Mouse (Mus musculus): ENCODE results near the gene Ube3c. TPM values are rescaled to one million over a fixed set of nuclear protein-coding genes. Genes with fewer than 3 reads are reported as not detected.
"Not testable (repeated sequence)": the region's sequence is repeated elsewhere in the genome, so short reads cannot be mapped to it uniquely, and the experiment has no call there.

The Ube3c gene
- polyA plus RNA-seq (2015; fragmentation: Nextera tagmentation; extraction: Ambion mirVana): 4.3 and 4.7 TPM in 2 replicates

DNA sequence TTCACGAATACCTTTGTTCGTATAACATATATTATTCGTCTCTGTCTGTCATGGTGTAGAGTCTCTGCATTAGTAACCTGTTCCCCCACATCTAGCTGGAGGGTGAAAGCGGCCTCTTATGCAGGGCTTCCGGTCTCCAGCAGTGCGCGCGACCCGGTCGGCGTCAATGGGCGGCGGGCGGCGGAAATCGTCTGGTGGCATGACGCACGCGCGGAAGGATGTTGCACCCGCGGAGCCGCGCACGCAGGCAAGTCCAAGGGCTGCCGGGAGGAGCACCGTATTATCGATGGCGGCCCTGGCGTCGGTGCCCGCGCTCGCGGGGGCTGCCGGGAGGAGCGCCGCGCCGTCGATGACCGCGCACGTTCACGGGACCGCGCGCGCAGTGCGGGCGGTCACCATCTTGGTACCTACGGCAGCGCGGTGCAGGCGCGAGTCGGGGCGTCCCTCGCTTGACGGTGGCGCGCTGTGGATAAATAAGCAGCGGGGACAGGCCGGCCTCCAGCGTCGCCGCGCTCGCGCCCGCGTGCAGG lies at the start of gene Ube3c:
TSS of gene Ube3c (plus strand) at position 395 of the 530 bp plus-strand sequence.
- ATAC-seq (ENCODE audit: low read depth): peak; percentile 96

DNA sequence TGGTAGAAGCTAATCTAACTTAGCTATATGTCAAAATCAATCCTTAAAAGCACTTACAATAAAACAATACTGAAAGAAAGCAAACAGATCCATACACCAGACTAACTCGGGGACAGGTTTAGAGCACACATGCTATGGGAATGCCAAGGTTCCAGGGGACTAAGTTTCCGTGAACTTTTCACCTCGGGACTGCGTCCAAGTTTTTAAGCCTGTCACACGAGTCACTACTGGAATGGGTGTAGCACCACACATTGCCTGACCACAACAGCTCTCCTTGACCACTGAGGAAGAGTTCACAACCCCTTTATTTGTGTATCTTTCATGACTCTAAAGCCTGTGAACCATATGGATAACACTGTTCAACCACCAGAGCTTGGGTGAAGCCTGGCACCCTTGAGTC lies 8.9 kb upstream of the Ube3c start:
- no peak overlapping the region for H3K4me3 ChIP-seq (ENCODE audit: low read depth, low read length)
- 68% methylated on average over 5 of the region's 5 CpGs for WGBS (ENCODE audit: insufficient replicate concordance)

More for the DNA sequence above, at the start of gene Ube3c:
- peaks cover 11% of the 10 kb centered on the region for H3K4me1 ChIP-seq (ENCODE audit: control insufficient read depth, low read depth, low read length)
- WGBS (ENCODE audit: insufficient replicate concordance): under 1% methylated on average over 54 of the region's 72 CpGs
- peak within 1 kb of the TSS; percentile 92 for H3K4me3 ChIP-seq (ENCODE audit: low read depth, low read length)
- peak within 1 kb of the TSS; percentile 98 for H3K4me2 ChIP-seq (ENCODE audit: low read depth, low read length)
- no peaks in the 10 kb centered on the region for H3K9me3 ChIP-seq (replicated peaks; ENCODE audit: control insufficient read depth, low read length)
- H3K36me3 ChIP-seq (ENCODE audit: control insufficient read depth, insufficient read depth): peaks cover 5% of the 10 kb centered on the region
- peak within 1 kb of the TSS; percentile 95 for H3K27ac ChIP-seq (ENCODE audit: low read length)
- H3K27me3 ChIP-seq (ENCODE audit: control insufficient read depth, insufficient read depth, low read depth, low read length): no peaks in the 10 kb centered on the region
- peak within 1 kb of the TSS; percentile 88 for H3K9ac ChIP-seq (ENCODE audit: low read depth, low read length)

DNA sequence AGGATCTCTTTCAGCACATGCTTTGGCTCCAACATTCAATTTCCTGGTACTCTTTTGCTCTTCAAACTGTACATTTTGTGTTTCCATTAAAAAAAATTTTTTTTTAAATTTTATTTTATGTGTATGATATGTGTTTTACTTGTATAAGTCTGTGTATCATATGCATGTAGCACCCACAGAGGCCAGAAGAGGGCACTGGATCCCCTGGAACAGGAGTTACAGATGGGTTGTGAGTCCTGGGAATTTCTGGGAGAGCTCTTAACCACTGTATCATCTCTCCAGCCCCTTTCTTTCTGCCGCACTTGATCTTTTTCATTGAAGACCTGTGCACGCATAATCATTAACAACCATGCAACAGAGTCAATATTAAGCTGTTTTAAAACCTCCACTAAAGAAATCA lies 8.4 kb upstream of the Ube3c start:
- Histone ChIP-seq H3K27me3 (ENCODE audit: control insufficient read depth, insufficient read depth, low read depth, low read length) (no peaks in the 10 kb centered on the region), H3K4me2 (ENCODE audit: low read depth, low read length) (no peak overlapping the region), H3K9ac (ENCODE audit: low read depth, low read length) (no peak overlapping the region), H3K27ac (ENCODE audit: low read length) (no peak overlapping the region), H3K4me3 (ENCODE audit: low read depth, low read length) (no peak overlapping the region), H3K4me1 (ENCODE audit: control insufficient read depth, low read depth, low read length) (no peaks in the 10 kb centered on the region), H3K36me3 (ENCODE audit: control insufficient read depth, insufficient read depth) (no peaks in the 10 kb centered on the region), H3K9me3 (replicated peaks; ENCODE audit: control insufficient read depth, low read length) (no peaks in the 10 kb centered on the region)
- 66% methylated on average over 2 of the region's 2 CpGs for WGBS (ENCODE audit: insufficient replicate concordance)
- ATAC-seq (ENCODE audit: low read depth): no peak

More for the DNA sequence above, 8.9 kb upstream of the Ube3c start:
- Histone ChIP-seq H3K27me3 (ENCODE audit: control insufficient read depth, insufficient read depth, low read depth, low read length) (no peaks in the 10 kb centered on the region), H3K4me2 (ENCODE audit: low read depth, low read length) (no peak overlapping the region), H3K36me3 (ENCODE audit: control insufficient read depth, insufficient read depth) (no peaks in the 10 kb centered on the region), H3K9ac (ENCODE audit: low read depth, low read length) (no peak overlapping the region), H3K4me1 (ENCODE audit: control insufficient read depth, low read depth, low read length) (no peaks in the 10 kb centered on the region), H3K27ac (ENCODE audit: low read length) (no peak overlapping the region), H3K9me3 (replicated peaks; ENCODE audit: control insufficient read depth, low read length) (no peaks in the 10 kb centered on the region)
- ATAC-seq (ENCODE audit: low read depth): no peak

DNA sequence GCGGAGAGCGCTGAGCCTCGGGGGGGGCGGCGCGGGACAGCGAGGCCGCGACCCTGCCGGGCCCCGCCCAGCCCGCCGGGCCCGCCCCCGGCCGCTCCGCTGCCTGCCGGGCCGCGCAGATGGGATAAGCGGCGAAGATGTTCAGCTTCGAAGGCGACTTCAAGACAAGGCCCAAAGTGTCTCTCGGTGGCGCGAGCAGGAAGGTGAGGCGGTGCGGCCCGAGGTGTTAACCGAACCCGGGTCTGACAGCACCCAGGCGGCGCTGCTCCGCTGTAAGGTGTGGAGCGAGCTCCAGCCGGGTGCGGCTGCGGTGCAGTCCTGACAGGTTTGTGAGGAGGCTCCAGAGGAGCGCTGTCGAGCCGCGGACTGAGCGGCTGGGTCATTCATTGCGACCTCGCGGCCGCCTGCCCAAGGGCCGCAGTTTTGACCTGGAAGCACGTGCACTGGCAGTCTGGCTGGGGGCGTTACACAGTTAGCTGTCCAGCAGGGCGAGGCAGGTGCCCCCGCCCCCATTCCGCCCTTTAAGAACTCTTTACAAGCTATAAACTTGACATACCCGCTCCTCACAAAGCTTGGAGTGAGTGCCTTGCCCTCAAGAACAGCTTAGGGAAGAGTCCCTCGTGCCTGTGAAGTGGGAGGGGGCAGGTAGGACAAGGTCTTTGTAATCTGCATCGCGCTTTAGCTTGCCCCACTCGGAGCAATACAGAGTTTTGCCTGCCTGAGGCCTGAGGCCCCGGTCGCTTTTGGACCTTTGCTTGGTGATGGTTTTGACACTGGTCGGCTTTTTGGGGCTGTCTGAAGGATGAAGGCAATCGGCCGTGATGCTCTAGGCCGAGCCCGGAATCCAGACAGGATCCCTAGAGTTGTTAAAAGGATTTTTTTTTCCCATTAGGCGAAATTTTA lies 587 bp downstream of the Ube3c start:
- 3% methylated on average over 66 of the region's 67 CpGs for WGBS (ENCODE audit: insufficient replicate concordance)
- peak overlapping the region; percentile 95 for H3K27ac ChIP-seq (ENCODE audit: low read length)

DNA sequence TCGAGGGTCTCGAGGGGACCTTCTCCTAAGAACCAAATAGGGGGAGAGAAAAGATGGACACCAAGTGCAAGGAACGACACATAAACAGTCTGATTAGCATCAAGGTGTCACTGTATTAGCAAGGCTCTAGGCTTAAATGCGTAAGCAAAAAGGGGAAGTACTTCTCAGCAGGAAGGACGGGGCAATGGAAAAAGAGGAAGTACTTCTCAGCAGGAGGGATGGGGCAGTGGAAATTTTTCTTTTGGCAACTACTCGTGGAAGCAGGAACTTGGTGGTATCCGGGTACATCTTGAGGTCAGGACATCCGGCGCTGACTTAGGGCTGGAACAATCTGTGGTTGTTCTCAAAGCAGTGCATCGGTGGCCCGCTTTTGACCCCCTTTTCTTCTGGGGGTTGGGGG lies 5.2 kb downstream of the Ube3c start:
- 76% methylated on average over 11 of the region's 11 CpGs for WGBS (ENCODE audit: insufficient replicate concordance)
- not testable (repeated sequence) for H3K27me3 ChIP-seq (ENCODE audit: control insufficient read depth, insufficient read depth, low read depth, low read length); H3K27ac ChIP-seq (ENCODE audit: low read length); H3K36me3 ChIP-seq (ENCODE audit: control insufficient read depth, insufficient read depth); H3K4me3 ChIP-seq (ENCODE audit: low read depth, low read length); H3K9me3 ChIP-seq (replicated peaks; ENCODE audit: control insufficient read depth, low read length); H3K9ac ChIP-seq (ENCODE audit: low read depth, low read length); ATAC-seq (ENCODE audit: low read depth); H3K4me2 ChIP-seq (ENCODE audit: low read depth, low read length)
- H3K4me1 ChIP-seq (ENCODE audit: control insufficient read depth, low read depth, low read length): peaks cover 29% of the 10 kb centered on the region

More for the DNA sequence above, 587 bp downstream of the Ube3c start:
- Histone ChIP-seq H3K4me2 (ENCODE audit: low read depth, low read length) (peak overlapping the region; percentile 98), H3K36me3 (ENCODE audit: control insufficient read depth, insufficient read depth) (peaks cover 5% of the 10 kb centered on the region), H3K9ac (ENCODE audit: low read depth, low read length) (peak overlapping the region; percentile 88), H3K27me3 (ENCODE audit: control insufficient read depth, insufficient read depth, low read depth, low read length) (no peaks in the 10 kb centered on the region), H3K4me1 (ENCODE audit: control insufficient read depth, low read depth, low read length) (peaks cover 11% of the 10 kb centered on the region), H3K9me3 (replicated peaks; ENCODE audit: control insufficient read depth, low read length) (no peaks in the 10 kb centered on the region), H3K4me3 (ENCODE audit: low read depth, low read length) (peak overlapping the region; percentile 92)
- peak; percentile 80 for ATAC-seq (ENCODE audit: low read depth)

DNA sequence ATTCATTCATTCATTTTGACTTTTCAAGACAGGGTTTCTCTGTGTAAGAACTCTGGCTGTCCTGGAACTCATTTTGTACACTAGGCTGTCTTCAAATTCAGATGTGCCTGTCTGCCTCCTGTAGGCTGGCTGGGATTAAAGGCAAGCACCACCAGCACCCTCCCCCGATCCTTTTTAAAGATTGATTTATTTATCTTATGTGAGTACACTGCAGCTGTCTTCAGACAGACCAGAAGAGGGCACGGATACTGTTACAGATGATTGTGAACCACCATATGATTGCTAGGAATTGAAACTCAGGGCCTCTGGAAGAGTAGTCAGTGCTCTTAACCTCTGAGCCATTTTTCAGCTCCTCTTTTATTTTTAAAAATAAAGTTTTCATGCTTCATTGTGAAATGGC lies 6.0 kb downstream of the Ube3c start:
- Histone ChIP-seq H3K4me1 (ENCODE audit: control insufficient read depth, low read depth, low read length) (peaks cover 26% of the 10 kb centered on the region), H3K27me3 (ENCODE audit: control insufficient read depth, insufficient read depth, low read depth, low read length) (no peaks in the 10 kb centered on the region), H3K9ac (ENCODE audit: low read depth, low read length) (no peak overlapping the region), H3K4me2 (ENCODE audit: low read depth, low read length) (no peak overlapping the region), H3K9me3 (replicated peaks; ENCODE audit: control insufficient read depth, low read length) (no peaks in the 10 kb centered on the region), H3K36me3 (ENCODE audit: control insufficient read depth, insufficient read depth) (peaks cover 5% of the 10 kb centered on the region), H3K4me3 (ENCODE audit: low read depth, low read length) (no peak overlapping the region), H3K27ac (ENCODE audit: low read length) (no peak overlapping the region)
- no peak for ATAC-seq (ENCODE audit: low read depth)
- WGBS (ENCODE audit: insufficient replicate concordance): 34% methylated on average over 2 of the region's 2 CpGs

DNA sequence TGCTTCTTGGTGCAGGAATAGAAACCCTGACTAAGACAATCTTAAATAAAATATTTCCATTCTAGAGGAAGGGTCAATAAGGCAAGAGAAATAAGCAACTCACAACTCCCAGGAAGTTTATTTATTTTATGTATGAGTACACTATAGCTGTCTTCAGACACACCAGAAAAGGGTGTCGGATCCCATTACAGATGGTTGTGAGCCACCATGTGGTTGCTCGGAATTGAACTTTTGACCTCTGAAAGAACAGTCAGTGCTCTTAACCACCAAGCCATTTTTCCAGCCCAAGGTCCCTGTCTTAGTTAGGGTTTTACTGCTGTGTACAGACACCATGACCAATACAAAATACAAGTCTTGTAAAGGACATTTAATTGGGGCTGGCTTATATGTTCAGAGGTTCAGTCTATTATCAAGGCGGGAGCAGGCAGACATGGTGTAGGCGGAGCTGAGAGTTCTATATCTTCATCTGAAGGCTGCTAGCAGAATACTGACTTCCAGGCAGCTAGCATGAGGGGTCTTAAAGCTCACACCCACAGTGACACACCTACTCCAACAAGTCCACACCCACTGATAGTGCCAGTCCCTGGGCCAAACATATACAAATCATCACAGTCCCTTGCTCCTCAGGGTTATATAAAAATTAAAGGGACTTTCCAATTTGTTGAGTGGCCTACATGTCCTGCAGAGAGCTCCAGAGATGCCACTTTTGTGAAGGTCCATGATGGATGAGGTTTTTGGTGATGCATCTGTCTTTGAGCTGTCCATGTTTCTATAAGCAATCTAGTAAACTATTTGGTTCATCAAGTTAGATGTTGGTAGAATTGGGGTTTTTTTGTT lies 9.0 kb downstream of the Ube3c start:
- H3K27ac ChIP-seq (ENCODE audit: low read length): peak overlapping the region; percentile 73
- H3K4me3 ChIP-seq (ENCODE audit: low read depth, low read length): no peak overlapping the region
- no peaks in the 10 kb centered on the region for H3K27me3 ChIP-seq (ENCODE audit: control insufficient read depth, insufficient read depth, low read depth, low read length)
- WGBS (ENCODE audit: insufficient replicate concordance): 61% methylated on average over 4 of the region's 4 CpGs
- H3K4me1 ChIP-seq (ENCODE audit: control insufficient read depth, low read depth, low read length): peaks cover 19% of the 10 kb centered on the region
- H3K36me3 ChIP-seq (ENCODE audit: control insufficient read depth, insufficient read depth): peaks cover 2% of the 10 kb centered on the region
- H3K9ac ChIP-seq (ENCODE audit: low read depth, low read length): no peak overlapping the region
- H3K9me3 ChIP-seq (replicated peaks; ENCODE audit: control insufficient read depth, low read length): no peaks in the 10 kb centered on the region
- peak; percentile 88 for ATAC-seq (ENCODE audit: low read depth)
- peak overlapping the region; percentile 31; the same call in 1 of the 2 replicates for H3K4me2 ChIP-seq (ENCODE audit: low read depth, low read length)

DNA sequence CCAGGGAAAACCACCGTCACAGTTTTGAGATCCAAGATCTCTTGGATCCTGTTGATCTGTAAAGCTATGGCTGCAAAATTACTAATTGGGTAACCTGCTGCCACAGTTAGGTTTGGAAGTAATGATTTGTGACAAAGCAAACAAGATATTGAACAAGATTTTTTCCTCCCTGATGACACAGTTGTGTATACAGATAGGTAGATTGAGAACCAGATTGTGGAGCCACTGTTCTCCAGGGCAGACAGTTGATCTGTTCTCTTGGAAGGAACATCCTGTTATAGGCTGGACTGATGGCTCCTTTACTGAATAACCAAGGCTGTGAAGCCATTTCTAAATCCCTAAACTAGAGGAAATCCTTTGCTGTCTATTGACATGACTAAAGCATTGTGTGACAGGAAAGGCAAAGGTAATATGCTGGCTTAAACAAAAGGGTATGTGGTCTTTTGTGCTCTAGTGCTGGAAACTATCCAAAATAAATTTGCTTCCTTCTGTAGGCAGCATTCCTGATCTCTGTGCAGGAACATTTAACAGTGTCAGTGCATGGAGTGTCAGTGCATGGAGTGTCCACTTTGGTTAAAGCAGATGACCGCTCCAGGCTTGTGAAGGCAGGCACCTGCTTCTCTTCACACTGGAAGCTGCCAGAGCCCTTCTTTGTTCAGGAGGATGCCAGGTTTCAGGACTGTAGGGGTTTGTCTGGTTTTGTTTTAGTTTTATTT lies 15.0 kb downstream of the Ube3c start:
- H3K4me3 ChIP-seq (ENCODE audit: low read depth, low read length): no peak overlapping the region
- peaks cover 2% of the 10 kb centered on the region; the same call in 1 of the 2 replicates for H3K36me3 ChIP-seq (ENCODE audit: control insufficient read depth, insufficient read depth)
- WGBS (ENCODE audit: insufficient replicate concordance): 79% methylated on average over 2 of the region's 2 CpGs
- no peak overlapping the region for H3K27ac ChIP-seq (ENCODE audit: low read length)
- H3K9me3 ChIP-seq (replicated peaks; ENCODE audit: control insufficient read depth, low read length): no peaks in the 10 kb centered on the region
- peak; percentile 59; the same call in 1 of the 2 replicates for ATAC-seq (ENCODE audit: low read depth)
- no peaks in the 10 kb centered on the region for H3K27me3 ChIP-seq (ENCODE audit: control insufficient read depth, insufficient read depth, low read depth, low read length)
- no peak overlapping the region for H3K9ac ChIP-seq (ENCODE audit: low read depth, low read length)
- peaks cover 6% of the 10 kb centered on the region for H3K4me1 ChIP-seq (ENCODE audit: control insufficient read depth, low read depth, low read length)
- no peak overlapping the region for H3K4me2 ChIP-seq (ENCODE audit: low read depth, low read length)
